Mouse (Mus musculus): ENCODE results near the gene H2-Q1. TPM values are rescaled to one million over a fixed set of nuclear protein-coding genes. Genes with fewer than 3 reads are reported as not detected.

The H2-Q1 gene
- polyA plus RNA-seq (2012; fragmentation: generic; extraction: Trizol): 3.3 TPM
- long read RNA-seq, experiment 1: 0 reads
- long read RNA-seq, experiment 2: 0 reads

- Histone ChIP-seq H3K36me3 (ENCODE audit: control insufficient read depth, insufficient read depth) (no peaks in the 10 kb centered on the region), H3K79me3 (ENCODE audit: low read depth) (no peaks in the 10 kb centered on the region), H3K79me2 (ENCODE audit: control insufficient read depth, insufficient read depth) (no peaks in the 10 kb centered on the region), H3K4me3 (ENCODE audit: insufficient read depth, poor library complexity, severe bottlenecking) (no peak within 1 kb of the TSS), H3ac (ENCODE audit: control insufficient read depth, insufficient read length, low read depth) (no peak within 1 kb of the TSS), H3K27me3 (ENCODE audit: control insufficient read depth, insufficient read depth, insufficient read length) (peaks cover 20% of the 10 kb centered on the region)
- TF ChIP-seq MYOG (IDR thresholded peaks at IDR 0.05; ENCODE audit: control insufficient read depth, extremely low read depth, insufficient read length): no peak
- no peak for TF ChIP-seq FOSL1 (IDR thresholded peaks at IDR 0.05; ENCODE audit: insufficient read depth, low read length, poor library complexity, severe bottlenecking)
- no peak for TF ChIP-seq USF1 (IDR thresholded peaks at IDR 0.05; ENCODE audit: low read depth)
- no peak for TF ChIP-seq CEBPB (IDR thresholded peaks at IDR 0.05; ENCODE audit: low read depth)
- no peak for TF ChIP-seq MAX (IDR thresholded peaks at IDR 0.05)
- TF ChIP-seq CTCF (IDR thresholded peaks at IDR 0.05; ENCODE audit: control insufficient read depth, insufficient read depth, insufficient read length): no peak
- no peak for TF ChIP-seq MYOD1 (IDR thresholded peaks at IDR 0.05; ENCODE audit: control insufficient read depth, insufficient read length, low read depth)
Observed at GRCm38 (mm10) chr17:35320327-35321081, at the start of gene H2-Q1. TSS of gene H2-Q1 (plus strand) at chr17:35320405.

- Histone ChIP-seq H3K36me3 (ENCODE audit: control insufficient read depth, insufficient read depth) (no peaks in the 10 kb centered on the region), H3K4me3 (ENCODE audit: insufficient read depth, poor library complexity, severe bottlenecking) (no peak overlapping the region), H3K27me3 (ENCODE audit: control insufficient read depth, insufficient read depth, insufficient read length) (no peaks in the 10 kb centered on the region), H3K79me3 (ENCODE audit: low read depth) (no peaks in the 10 kb centered on the region), H3K79me2 (ENCODE audit: control insufficient read depth, insufficient read depth) (no peaks in the 10 kb centered on the region), H3ac (ENCODE audit: control insufficient read depth, insufficient read length, low read depth) (no peak overlapping the region)
- TF ChIP-seq USF1 (IDR thresholded peaks at IDR 0.05; ENCODE audit: low read depth) (no peak), MYOD1 (IDR thresholded peaks at IDR 0.05; ENCODE audit: control insufficient read depth, insufficient read length, low read depth) (no peak), FOSL1 (IDR thresholded peaks at IDR 0.05; ENCODE audit: insufficient read depth, low read length, poor library complexity, severe bottlenecking) (no peak), CEBPB (IDR thresholded peaks at IDR 0.05; ENCODE audit: low read depth) (no peak), MYOG (IDR thresholded peaks at IDR 0.05; ENCODE audit: control insufficient read depth, extremely low read depth, insufficient read length) (no peak), CTCF (IDR thresholded peaks at IDR 0.05; ENCODE audit: control insufficient read depth, insufficient read depth, insufficient read length) (no peak), MAX (IDR thresholded peaks at IDR 0.05) (no peak)
Observed at GRCm38 (mm10) chr17:35272249-35272648, 48.0 kb upstream of the H2-Q1 start.

- TF ChIP-seq MYOD1 (IDR thresholded peaks at IDR 0.05; ENCODE audit: control insufficient read depth, insufficient read length, low read depth): no peak
- TF ChIP-seq MYOG (IDR thresholded peaks at IDR 0.05; ENCODE audit: control insufficient read depth, extremely low read depth, insufficient read length): no peak
- no peak for TF ChIP-seq USF1 (IDR thresholded peaks at IDR 0.05; ENCODE audit: low read depth)
- TF ChIP-seq MAX (IDR thresholded peaks at IDR 0.05): no peak
- TF ChIP-seq CTCF (IDR thresholded peaks at IDR 0.05; ENCODE audit: control insufficient read depth, insufficient read depth, insufficient read length): no peak
- no peak for TF ChIP-seq FOSL1 (IDR thresholded peaks at IDR 0.05; ENCODE audit: insufficient read depth, low read length, poor library complexity, severe bottlenecking)
- no peak for TF ChIP-seq CEBPB (IDR thresholded peaks at IDR 0.05; ENCODE audit: low read depth)
- no peaks in the 10 kb centered on the region for H3K79me2 ChIP-seq (ENCODE audit: control insufficient read depth, insufficient read depth)
- no peak overlapping the region for H3K4me3 ChIP-seq (ENCODE audit: insufficient read depth, poor library complexity, severe bottlenecking)
- no peaks in the 10 kb centered on the region for H3K27me3 ChIP-seq (ENCODE audit: control insufficient read depth, insufficient read depth, insufficient read length)
- no peak overlapping the region for H3ac ChIP-seq (ENCODE audit: control insufficient read depth, insufficient read length, low read depth)
- no peaks in the 10 kb centered on the region for H3K79me3 ChIP-seq (ENCODE audit: low read depth)
- no peaks in the 10 kb centered on the region for H3K36me3 ChIP-seq (ENCODE audit: control insufficient read depth, insufficient read depth)
Observed at GRCm38 (mm10) chr17:35274770-35275169, 45.4 kb upstream of the H2-Q1 start.

GRCm38 (mm10) chr17:35276304-35276864 lies 43.8 kb upstream of the H2-Q1 start:
- no peaks in the 10 kb centered on the region for H3K27me3 ChIP-seq (ENCODE audit: control insufficient read depth, insufficient read depth, insufficient read length)
- TF ChIP-seq CTCF (IDR thresholded peaks at IDR 0.05; ENCODE audit: control insufficient read depth, insufficient read depth, insufficient read length): no peak
- no peak for TF ChIP-seq CEBPB (IDR thresholded peaks at IDR 0.05; ENCODE audit: low read depth)
- TF ChIP-seq MAX (IDR thresholded peaks at IDR 0.05): no peak
- no peak for TF ChIP-seq MYOD1 (IDR thresholded peaks at IDR 0.05; ENCODE audit: control insufficient read depth, insufficient read length, low read depth)
- no peak for TF ChIP-seq USF1 (IDR thresholded peaks at IDR 0.05; ENCODE audit: low read depth)
- TF ChIP-seq FOSL1 (IDR thresholded peaks at IDR 0.05; ENCODE audit: insufficient read depth, low read length, poor library complexity, severe bottlenecking): no peak
- TF ChIP-seq MYOG (IDR thresholded peaks at IDR 0.05; ENCODE audit: control insufficient read depth, extremely low read depth, insufficient read length): no peak
- H3K79me3 ChIP-seq (ENCODE audit: low read depth): no peaks in the 10 kb centered on the region
- no peak overlapping the region for H3ac ChIP-seq (ENCODE audit: control insufficient read depth, insufficient read length, low read depth)
- no peaks in the 10 kb centered on the region for H3K79me2 ChIP-seq (ENCODE audit: control insufficient read depth, insufficient read depth)
- H3K4me3 ChIP-seq (ENCODE audit: insufficient read depth, poor library complexity, severe bottlenecking): no peak overlapping the region
- H3K36me3 ChIP-seq (ENCODE audit: control insufficient read depth, insufficient read depth): no peaks in the 10 kb centered on the region

GRCm38 (mm10) chr17:35278049-35278448 lies 42.2 kb upstream of the H2-Q1 start:
- Histone ChIP-seq H3K79me3 (ENCODE audit: low read depth) (no peaks in the 10 kb centered on the region), H3K79me2 (ENCODE audit: control insufficient read depth, insufficient read depth) (no peaks in the 10 kb centered on the region), H3K27me3 (ENCODE audit: control insufficient read depth, insufficient read depth, insufficient read length) (peaks cover 4% of the 10 kb centered on the region), H3K4me3 (ENCODE audit: insufficient read depth, poor library complexity, severe bottlenecking) (no peak overlapping the region), H3K36me3 (ENCODE audit: control insufficient read depth, insufficient read depth) (no peaks in the 10 kb centered on the region), H3ac (ENCODE audit: control insufficient read depth, insufficient read length, low read depth) (no peak overlapping the region)
- TF ChIP-seq FOSL1 (IDR thresholded peaks at IDR 0.05; ENCODE audit: insufficient read depth, low read length, poor library complexity, severe bottlenecking): no peak
- TF ChIP-seq MYOD1 (IDR thresholded peaks at IDR 0.05; ENCODE audit: control insufficient read depth, insufficient read length, low read depth): no peak
- TF ChIP-seq CTCF (IDR thresholded peaks at IDR 0.05; ENCODE audit: control insufficient read depth, insufficient read depth, insufficient read length): no peak
- no peak for TF ChIP-seq MYOG (IDR thresholded peaks at IDR 0.05; ENCODE audit: control insufficient read depth, extremely low read depth, insufficient read length)
- no peak for TF ChIP-seq USF1 (IDR thresholded peaks at IDR 0.05; ENCODE audit: low read depth)
- TF ChIP-seq MAX (IDR thresholded peaks at IDR 0.05): no peak
- TF ChIP-seq CEBPB (IDR thresholded peaks at IDR 0.05; ENCODE audit: low read depth): no peak

Data from C2C12 (cell line).